Mouse (Mus musculus): ENCODE measurements around the gene Raver2. TPM values are rescaled to one million over a fixed set of nuclear protein-coding genes. Genes with fewer than 3 reads are reported as not detected.

The Raver2 gene
- polyA plus RNA-seq, 1 experiment from 2014 or later = 10.4 TPM

Other genes starting within 250 kb of the Raver2 start
- not detected in 2 replicates for gene Gm10577, start 48.3 kb upstream of the Raver2 start, polyA plus RNA-seq (2015; fragmentation: Nextera tagmentation; extraction: Ambion mirVana)
- 99.7 and 99.9 TPM in 2 replicates for gene Jak1, start 196.3 kb downstream of the Raver2 start, polyA plus RNA-seq (2015; fragmentation: Nextera tagmentation; extraction: Ambion mirVana)